ENCODE assay signal across 15 mouse cellular contexts in genomic region chr12:104003238-104003612, GRCm38 (mm10). TPM values are rescaled to one million over a fixed set of nuclear protein-coding genes. Genes with fewer than 3 reads are reported as not detected.
DNase-seq lines count a peak whose midpoint lies in the region; ATAC-seq and TF ChIP-seq lines count a peak whose summit lies in the region.
"Had no signal": no experiment of that assay in that cellular context is flagged by ENCODE, and none has a peak within 500 bp of the region (broad histone marks: within the 10 kb centered on the region; RNA-seq: fewer than 3 reads in every experiment).

No protein-coding gene starts in this region.

- H3ac ChIP-seq in C2C12 (ENCODE audit: control insufficient read depth, insufficient read length, low read depth): no peak overlapping the region

- intact Hi-C loops in left cerebral cortex, postnatal 4 days (cut with DNase I): no loop called here

- no peaks in the 10 kb centered on the region for H3K27me3 ChIP-seq in C2C12 (ENCODE audit: control insufficient read depth, insufficient read depth, insufficient read length)
- H3K27me3 ChIP-seq: forebrain, embryonic 15.5 days had no signal

- H3K79me3 ChIP-seq in C2C12 (ENCODE audit: low read depth): no peaks in the 10 kb centered on the region

- TF ChIP-seq CTCF in C2C12 (IDR thresholded peaks at IDR 0.05; ENCODE audit: control insufficient read depth, insufficient read depth, insufficient read length): no peak

- H3K4me3 ChIP-seq in C2C12 (ENCODE audit: insufficient read depth, poor library complexity, severe bottlenecking): no peak overlapping the region
- H3K4me3 ChIP-seq: forebrain, embryonic 15.5 days had no signal

- DNase-seq in layer of hippocampus, adult 11-12 months (ENCODE audit: low spot score): peak; percentile 55
- no peak for DNase-seq in layer of hippocampus, adult 9-10 months (ENCODE audit: low spot score)
- peak; percentile 59 for DNase-seq in 3134 (ENCODE audit: extremely low read depth, insufficient read length, low spot score)
- DNase-seq in left cerebral cortex, adult 9 months (ENCODE audit: low spot score in 2 of 2): no peak
- DNase-seq in left cerebral cortex, postnatal 4 days: no peak
- DNase-seq: embryo, embryonic 11 days had no signal

- ATAC-seq in hematopoietic stem cell, adult 5-6 weeks (replicated peaks in 1 of 2; ENCODE audit: insufficient read depth in 1 of 2, low FRiP score in 2 of 2, low TSS enrichment in 1 of 2, low read depth in 1 of 2, poor library complexity in 2 of 2, severe bottlenecking in 2 of 2): peak; percentile 37 to 70; a peak in 3 of 4 replicates
- ATAC-seq: forebrain, embryonic 15.5 days had no signal

- H3K79me2 ChIP-seq in C2C12 (ENCODE audit: control insufficient read depth, insufficient read depth): no peaks in the 10 kb centered on the region

- no peaks in the 10 kb centered on the region for H3K36me3 ChIP-seq in C2C12 (ENCODE audit: control insufficient read depth, insufficient read depth)
- H3K36me3 ChIP-seq: forebrain, embryonic 15.5 days had no signal

TF ChIP-seq in C2C12, 6 proteins besides CTCF, POLR2A, EP300 and RAD21:
- TF ChIP-seq FOSL1 (IDR thresholded peaks at IDR 0.05; ENCODE audit: insufficient read depth, low read length, poor library complexity, severe bottlenecking): no peak
- peak; percentile 26 for TF ChIP-seq MYOD1 (IDR thresholded peaks at IDR 0.05; ENCODE audit: control insufficient read depth, insufficient read length, low read depth)
- TF ChIP-seq CEBPB (IDR thresholded peaks at IDR 0.05; ENCODE audit: low read depth): no peak
- no peak for TF ChIP-seq USF1 (IDR thresholded peaks at IDR 0.05; ENCODE audit: low read depth)
- TF ChIP-seq MAX (IDR thresholded peaks at IDR 0.05): no peak

RNA-seq across cellular contexts. Expression of gene Serpina9, which starts 10.3 kb away (rescaled TPM):
- polyA plus RNA-seq in C2C12 (2012; fragmentation: generic; extraction: Trizol): 0.01 TPM
- total RNA-seq in hematopoietic stem cell, adult 5-6 weeks (2017): not detected in 2 replicates
- under 1 TPM in 1 of 2 experiments, not detected in 1; 0.22 TPM for total RNA-seq in left cerebral cortex, postnatal 4 days (2021)
- total RNA-seq: adrenal gland, adult 2 months had no signal
- polyA plus RNA-seq: adrenal gland, adult 2 months; forebrain, embryonic 15.5 days; gonadal fat pad, adult 2 months; macrophage; spleen, adult 2 months had no signal

RNA-seq across cellular contexts. Expression of gene Serpina11, which starts 13.5 kb away (rescaled TPM):
- not detected for polyA plus RNA-seq in C2C12 (2012; fragmentation: generic; extraction: Trizol)
- total RNA-seq in hematopoietic stem cell, adult 5-6 weeks (2017): 1.1 TPM in 1 of 2 replicates, not detected in the other
- total RNA-seq in left cerebral cortex, postnatal 4 days (2021): not detected
- total RNA-seq: ES-E14; left cerebral cortex, postnatal 14 days had no signal
- polyA plus RNA-seq: forebrain, embryonic 15.5 days; gonadal fat pad, adult 2 months; macrophage had no signal

RNA-seq across cellular contexts. Expression of gene Serpina12, which starts 41.0 kb away (rescaled TPM):
- not detected for polyA plus RNA-seq in C2C12 (2012; fragmentation: generic; extraction: Trizol)
- not detected in 2 replicates for total RNA-seq in hematopoietic stem cell, adult 5-6 weeks (2017)
- total RNA-seq in left cerebral cortex, postnatal 4 days (2021): not detected
- total RNA-seq: left cerebral cortex, postnatal 14 days had no signal
- polyA plus RNA-seq: forebrain, embryonic 15.5 days; macrophage had no signal

RNA-seq across cellular contexts. Expression of gene Serpina1e, which starts 44.5 kb away (rescaled TPM):
- not detected for polyA plus RNA-seq in C2C12 (2012; fragmentation: generic; extraction: Trizol)
- total RNA-seq in hematopoietic stem cell, adult 5-6 weeks (2017): not detected in 2 replicates
- total RNA-seq in left cerebral cortex, postnatal 4 days (2021): not detected
- total RNA-seq: ES-E14; left cerebral cortex, postnatal 14 days had no signal
- polyA plus RNA-seq: forebrain, embryonic 15.5 days; macrophage had no signal

Comparison
In these comparisons a context has a peak if more than half of its experiments do, and no peak if none do; other contexts are left out.
1. DNase-seq: peak in layer of hippocampus, adult 11-12 months (single experiment) and 3134 (single experiment); none in layer of hippocampus, adult 9-10 months (single experiment), left cerebral cortex, adult 9 months (0 of 2) and left cerebral cortex, postnatal 4 days (single experiment).